Mouse (Mus musculus) granulocyte monocyte progenitor cell, adult 5-6 weeks (primary cell): ENCODE data around the gene Aco1. TPM values are rescaled to one million over a fixed set of nuclear protein-coding genes. Genes with fewer than 3 reads are reported as not detected.

Experiments used
- ATAC-seq: replicated peaks from 2 replicates; pipeline ENCODE4 v1.8.0; 2016; ENCODE audit warnings: mild to moderate bottlenecking, moderate TSS enrichment, inconsistent platforms; ENCODE audit not compliant: poor library complexity, severe bottlenecking
- total RNA-seq, 2 experiments: library from RNA; stranded (forward) in 1 of 2; stranded (reverse) in 1 of 2; fragments of 200-712, 200-1000 nt in 1 of 2; fragments of >200 nt in 1 of 2; fragmentation: Nextera tagmentation in 1 of 2; gene quantifications; 2 replicates each; pipeline ENCODE4 v1.2.3; 2014 to 2017

Aco1 gene
- total RNA-seq, 2 experiments from 2014 or later, result 17.2 to 20.6 TPM

DNA sequence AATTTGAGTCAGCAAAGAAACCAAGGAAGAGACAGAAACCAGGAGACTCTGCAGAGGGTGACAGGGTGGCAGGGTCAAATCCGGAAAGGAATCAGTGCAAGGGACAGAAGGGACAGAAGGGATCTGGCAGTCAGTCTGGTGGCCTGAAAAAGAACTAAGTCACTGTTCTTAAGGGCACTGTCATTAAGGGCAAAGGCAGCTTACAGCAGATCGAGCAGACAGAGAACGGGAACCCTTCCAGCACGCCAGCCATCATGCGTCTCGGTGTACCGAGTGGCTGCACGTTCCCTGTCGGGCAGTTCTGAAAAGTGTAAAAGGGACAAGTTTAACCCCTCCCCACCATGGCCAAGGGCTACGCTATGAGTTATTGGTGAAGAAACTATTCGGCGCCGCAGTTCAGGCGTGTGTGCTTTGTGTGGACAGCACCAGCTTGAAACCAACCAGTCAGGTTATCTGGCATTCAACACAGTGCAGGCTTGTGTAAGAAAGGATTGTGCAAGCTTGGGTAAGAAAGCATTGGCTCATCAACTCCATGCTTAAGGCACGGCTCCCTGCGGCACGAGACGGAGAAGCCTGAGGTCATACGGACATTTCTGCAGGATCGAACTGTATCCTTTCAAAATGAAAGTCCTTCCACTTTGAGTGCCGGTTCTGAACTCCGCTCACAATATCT is 62.5 kb downstream of the Aco1 start:
- peak; percentile 87 for ATAC-seq

GRCm38 (mm10) chr4:40207701-40208100 is 64.8 kb downstream of the Aco1 start:
- ATAC-seq, result no peak

GRCm38 (mm10) chr4:40212177-40212576 is 69.3 kb downstream of the Aco1 start:
- ATAC-seq, result no peak

DNA sequence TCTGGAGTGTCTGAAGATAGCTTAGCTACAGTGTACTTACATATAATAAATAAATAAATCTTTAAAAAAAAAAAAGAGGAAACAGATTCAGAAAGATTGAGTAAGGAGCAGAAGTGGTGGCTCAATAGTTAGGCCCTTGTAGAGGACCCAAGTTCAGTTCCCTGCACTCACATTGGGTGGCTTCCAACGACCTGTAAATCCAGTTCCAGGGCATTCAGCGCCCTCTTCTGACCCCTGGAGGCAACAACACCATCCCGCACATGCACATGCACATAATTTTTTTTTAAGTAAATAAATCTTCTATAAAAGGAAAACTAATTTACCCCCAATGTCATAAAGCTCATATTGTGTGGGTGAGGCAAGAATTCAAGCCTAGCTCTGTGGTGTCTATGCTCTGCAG is 75.0 kb downstream of the Aco1 start:
- ATAC-seq, result peak; percentile 79

- peak; percentile 87 for ATAC-seq
These were observed 75.5 kb downstream of the Aco1 start for GRCm38 (mm10) chr4:40218382-40218781.

DNA sequence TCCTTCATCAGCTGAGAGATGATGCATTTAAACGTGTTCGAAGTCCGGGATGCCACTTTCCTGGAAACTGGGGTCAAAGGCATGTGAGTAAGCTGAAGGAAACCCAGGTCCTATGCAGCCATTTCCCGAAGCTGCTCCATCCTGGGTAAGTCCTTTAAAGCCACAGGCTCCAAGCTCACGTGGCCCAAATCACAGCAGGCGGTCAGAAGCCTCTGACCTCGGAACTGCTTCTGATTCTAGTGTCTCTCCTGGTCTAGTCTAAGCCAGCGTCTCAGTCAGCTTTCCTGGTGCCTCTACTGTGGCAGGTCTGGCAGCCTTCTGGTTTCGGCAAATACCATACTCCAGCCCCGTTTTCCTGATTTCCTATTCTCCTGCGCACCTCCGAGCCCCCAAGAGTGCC is 77.6 kb downstream of the Aco1 start:
- ATAC-seq, result no peak

DNA sequence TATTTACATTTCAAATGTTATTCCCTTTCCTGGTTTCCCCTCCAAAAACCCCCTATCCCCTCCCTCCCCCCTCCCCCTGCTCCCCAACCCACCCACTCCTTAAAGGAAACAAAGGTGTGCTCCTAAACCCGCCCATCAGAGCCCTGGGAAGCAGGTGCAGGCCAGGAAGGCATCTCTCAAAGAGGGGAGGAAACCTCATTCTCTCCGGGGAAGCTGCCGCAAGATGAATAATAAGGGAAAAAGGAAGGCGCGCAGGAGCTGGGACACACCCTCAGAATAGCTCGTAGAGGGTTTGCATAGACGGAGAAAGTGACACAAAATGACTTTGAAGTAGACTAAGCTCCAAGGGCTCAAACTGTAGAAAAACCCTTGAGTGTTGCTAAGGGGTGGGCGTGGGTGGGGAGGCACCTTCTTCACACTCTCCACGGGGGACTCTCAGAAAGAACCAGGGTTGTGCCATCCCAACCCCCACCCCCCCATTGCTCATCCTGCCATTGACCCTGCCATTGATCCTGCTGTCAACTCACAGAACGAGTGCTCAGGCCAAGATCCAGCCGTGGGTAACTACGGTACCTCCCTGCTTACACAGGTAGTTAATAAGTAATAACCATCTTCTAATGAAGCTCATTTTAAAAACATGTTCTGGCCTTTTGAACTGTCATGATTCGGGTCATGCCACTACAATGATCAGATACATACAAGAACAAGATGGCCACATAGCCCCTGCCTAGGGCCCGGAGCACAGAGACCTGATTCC is 78.3 kb downstream of the Aco1 start:
- no peak for ATAC-seq

- ATAC-seq, result no peak
These were observed 79.2 kb downstream of the Aco1 start for GRCm38 (mm10) chr4:40221876-40222585.

GRCm38 (mm10) chr4:40226095-40226494 is 83.2 kb downstream of the Aco1 start:
- no peak for ATAC-seq

- ATAC-seq, result no peak
These were observed 84.2 kb downstream of the Aco1 start for GRCm38 (mm10) chr4:40227131-40227530.

- no peak for ATAC-seq
These were observed 85.0 kb downstream of the Aco1 start for GRCm38 (mm10) chr4:40227886-40228285.

DNA sequence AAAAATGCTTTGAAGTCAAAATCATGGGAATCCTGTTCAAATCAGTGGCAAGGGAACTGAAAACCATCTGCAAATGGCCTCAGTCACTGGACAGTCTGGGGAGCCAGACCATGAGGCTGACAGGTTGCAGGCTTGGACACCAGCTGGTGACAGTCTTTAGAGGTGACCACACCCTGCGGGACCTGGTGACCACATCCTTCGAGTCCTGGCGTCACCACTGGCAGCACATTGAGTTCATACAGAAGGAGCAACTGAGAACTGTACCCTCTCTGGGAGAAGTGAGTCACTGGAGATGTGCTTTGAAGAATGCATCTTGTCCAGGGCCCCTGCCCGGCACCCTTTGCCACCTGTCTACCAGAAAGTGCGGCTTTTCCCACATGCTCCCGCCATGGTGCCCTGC is 86.8 kb downstream of the Aco1 start:
- peak; percentile 33; the same call in 1 of the 2 replicates for ATAC-seq

DNA sequence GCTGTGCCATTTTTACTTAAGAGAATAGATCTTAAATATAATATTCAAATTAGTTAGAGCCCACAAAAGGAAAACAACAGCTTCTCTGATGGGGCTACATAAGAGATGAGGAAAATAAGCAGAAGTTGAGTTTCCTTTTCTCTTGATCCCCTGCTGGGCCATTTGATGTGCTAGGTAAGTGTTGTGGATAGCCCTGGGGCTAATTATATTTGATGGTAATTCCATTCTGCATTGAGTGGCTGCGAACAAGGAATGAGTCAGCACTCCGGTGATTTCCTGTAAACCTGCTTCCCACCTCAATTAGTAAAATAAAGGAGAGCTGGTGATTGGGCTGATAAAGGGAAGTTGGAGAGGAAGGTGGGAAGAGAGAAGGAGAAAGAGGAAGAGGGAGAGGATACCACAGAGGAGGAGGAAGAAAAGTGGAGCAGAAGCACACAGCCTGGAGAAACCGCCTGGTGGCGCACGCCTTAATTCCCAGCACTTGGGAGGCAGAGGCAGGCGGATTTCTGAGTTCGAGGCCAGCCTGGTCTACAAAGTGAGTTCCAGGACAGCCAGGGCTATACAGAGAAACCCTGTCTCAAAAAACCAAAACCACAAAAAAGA is 90.3 kb downstream of the Aco1 start:
- peak; percentile 96 for ATAC-seq

GRCm38 (mm10) chr4:40234256-40234655 is 91.4 kb downstream of the Aco1 start:
- no peak for ATAC-seq

DNA sequence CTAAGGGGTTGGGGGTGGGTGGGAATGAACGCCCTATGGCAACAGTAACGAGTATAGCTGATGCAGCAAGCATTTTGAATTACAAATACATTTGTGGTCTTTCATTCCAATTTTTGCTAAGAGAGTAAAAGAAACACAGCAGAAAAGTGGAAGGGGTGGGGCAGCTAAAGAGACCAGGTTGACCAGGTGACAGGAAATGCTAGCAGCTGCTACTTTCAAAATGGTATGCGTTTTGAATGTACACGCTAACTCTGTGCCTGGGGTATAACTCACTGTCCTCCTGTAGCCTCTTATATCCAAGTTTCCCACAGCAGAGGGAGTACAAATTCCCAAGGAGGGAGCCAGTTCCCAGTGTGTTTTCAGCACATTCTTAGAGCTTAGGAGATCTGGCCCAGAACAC is 93.9 kb downstream of the Aco1 start:
- no peak for ATAC-seq

GRCm38 (mm10) chr4:40238483-40239408 is 95.9 kb downstream of the Aco1 start:
- peak; percentile 55 for ATAC-seq

- peak; percentile 44 for ATAC-seq
These were observed 96.8 kb downstream of the Aco1 start, which contains the start of gene Ddx58 for GRCm38 (mm10) chr4:40239409-40240271. TSS of gene Ddx58 (minus strand) at chr4:40239828.

DNA sequence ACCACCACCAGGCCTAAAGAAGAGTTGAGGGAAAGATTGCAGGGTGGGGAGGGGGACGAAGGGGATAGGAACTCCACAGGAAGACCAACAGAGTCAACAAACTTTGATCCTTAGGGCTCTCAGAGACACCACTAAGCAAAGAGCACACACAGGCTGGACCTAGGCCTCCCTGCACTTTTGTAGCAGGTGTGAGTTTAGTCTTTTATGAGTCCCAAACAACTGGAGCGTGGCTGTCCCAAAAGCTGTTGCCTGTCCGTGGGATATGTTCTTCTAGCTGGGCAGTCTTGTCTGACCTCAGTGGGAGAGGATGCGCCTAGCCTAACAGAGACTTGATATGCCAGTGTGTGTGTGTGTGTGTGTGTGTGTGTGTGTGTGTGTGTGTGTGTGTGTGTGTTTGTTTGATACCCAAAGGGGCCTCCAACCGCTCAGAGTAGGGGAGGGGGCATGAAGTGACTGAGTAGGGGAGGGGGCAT is 97.4 kb downstream of the Aco1 start:
- ATAC-seq, result no peak

GRCm38 (mm10) chr4:40241928-40242327 is 99.0 kb downstream of the Aco1 start:
- no peak for ATAC-seq
